Mouse (Mus musculus): Measurements from ENCODE around the gene Setd2. TPM values are rescaled to one million over a fixed set of nuclear protein-coding genes. Genes with fewer than 3 reads are reported as not detected.
A peak's percentile ranks its signal among the peaks of the same experiment; 100 is the strongest.

Setd2 gene
- polyA plus RNA-seq, 1 experiment from 2014 or later, result 48.4 TPM

DNA sequence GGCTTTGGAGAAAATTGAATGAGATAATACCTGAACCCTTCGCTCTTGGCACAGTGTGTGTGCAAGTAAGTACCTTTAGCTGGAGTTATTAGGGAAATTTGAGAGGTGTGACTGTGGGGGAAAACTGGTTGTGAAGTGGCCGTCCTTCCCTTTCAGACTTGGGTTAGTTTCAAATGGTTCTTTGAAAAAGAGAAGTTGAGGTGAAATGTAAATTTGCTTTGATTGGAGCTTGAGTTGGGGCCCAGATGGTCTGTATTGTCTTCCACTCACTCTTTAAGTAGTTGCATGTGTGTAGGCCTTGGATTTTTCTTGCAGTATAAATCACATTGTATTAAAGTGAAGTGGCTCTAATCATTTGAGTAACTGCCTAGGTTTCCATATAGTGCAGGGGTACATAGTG is 2.7 kb downstream of the Setd2 start:
- H3K4me1 ChIP-seq (replicated peaks; ENCODE audit: control insufficient read depth, insufficient read depth, low read length), result peaks cover 28% of the 10 kb centered on the region
- WGBS, result 79% methylated on average over 2 of the region's 2 CpGs
- peak overlapping the region; percentile 76 for H3K4me2 ChIP-seq (replicated peaks)
- no peaks in the 10 kb centered on the region for H3K27me3 ChIP-seq (ENCODE audit: control insufficient read depth, insufficient read depth, low read length)
- ATAC-seq (ENCODE audit: low FRiP score) (no peak), DNase-seq (ENCODE audit: low spot score) (no peak)
- H3K9me3 ChIP-seq (ENCODE audit: control insufficient read depth, low read length), result no peaks in the 10 kb centered on the region
- no peak overlapping the region; the same call in 1 of the 2 replicates for H3K9ac ChIP-seq
- H3K27ac ChIP-seq, result no peak overlapping the region
- no peak overlapping the region for H3K4me3 ChIP-seq (replicated peaks; ENCODE audit: low read length)
- H3K36me3 ChIP-seq (replicated peaks; ENCODE audit: control insufficient read depth, insufficient read depth), result no peaks in the 10 kb centered on the region

DNA sequence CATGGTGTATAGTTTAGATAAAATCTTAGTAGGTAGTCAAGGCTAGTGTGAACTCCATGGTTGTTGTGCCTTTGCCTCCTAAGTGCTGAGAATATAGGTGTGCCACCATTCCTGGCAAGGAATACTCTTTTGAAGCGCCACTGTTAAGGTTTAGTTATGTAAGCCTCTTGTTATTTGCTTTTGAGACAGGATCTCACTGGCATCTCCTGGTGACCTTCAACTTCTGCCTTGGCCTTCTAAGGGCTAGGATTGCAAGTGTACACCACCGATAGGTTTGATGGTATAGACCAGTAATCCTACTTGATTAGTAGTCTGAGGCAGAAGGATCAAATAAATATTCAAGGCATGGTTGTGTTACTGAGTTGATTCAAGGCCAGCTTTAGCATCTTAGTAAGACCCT is 4.2 kb downstream of the Setd2 start:
- Histone ChIP-seq H3K4me3 (replicated peaks; ENCODE audit: low read length) (no peak overlapping the region), H3K9me3 (ENCODE audit: control insufficient read depth, low read length) (no peaks in the 10 kb centered on the region), H3K4me2 (replicated peaks) (no peak overlapping the region), H3K36me3 (replicated peaks; ENCODE audit: control insufficient read depth, insufficient read depth) (no peaks in the 10 kb centered on the region), H3K27ac (no peak overlapping the region), H3K9ac (no peak overlapping the region), H3K4me1 (replicated peaks; ENCODE audit: control insufficient read depth, insufficient read depth, low read length) (peaks cover 23% of the 10 kb centered on the region), H3K27me3 (ENCODE audit: control insufficient read depth, insufficient read depth, low read length) (no peaks in the 10 kb centered on the region)
- 96% methylated on average over 2 of the region's 2 CpGs for WGBS
- ATAC-seq (ENCODE audit: low FRiP score), result no peak
- DNase-seq (ENCODE audit: low spot score), result no peak

DNA sequence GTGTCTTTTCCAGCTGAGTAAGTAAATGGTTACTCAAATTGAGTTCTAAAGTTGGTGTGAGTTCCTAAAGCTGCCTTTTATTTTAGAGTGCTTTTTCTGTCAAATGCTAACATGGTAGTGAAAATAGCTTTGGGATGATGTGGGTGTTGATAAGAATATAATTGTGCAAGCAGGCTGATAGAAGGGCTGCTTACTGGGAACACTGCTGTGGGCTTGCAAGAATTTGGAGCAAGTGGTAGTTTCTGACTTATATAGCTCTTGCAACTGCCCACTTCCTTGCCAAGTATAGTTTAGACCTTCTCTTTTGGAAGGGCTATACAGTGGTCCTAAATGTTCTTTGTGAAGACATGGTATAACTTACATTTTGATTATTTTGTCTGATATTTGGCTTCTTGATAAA is 6.1 kb downstream of the Setd2 start:
- Histone ChIP-seq H3K4me3 (replicated peaks; ENCODE audit: low read length) (no peak overlapping the region), H3K36me3 (replicated peaks; ENCODE audit: control insufficient read depth, insufficient read depth) (no peaks in the 10 kb centered on the region), H3K9me3 (ENCODE audit: control insufficient read depth, low read length) (no peaks in the 10 kb centered on the region), H3K9ac (no peak overlapping the region), H3K27me3 (ENCODE audit: control insufficient read depth, insufficient read depth, low read length) (no peaks in the 10 kb centered on the region), H3K4me1 (replicated peaks; ENCODE audit: control insufficient read depth, insufficient read depth, low read length) (peaks cover 23% of the 10 kb centered on the region), H3K4me2 (replicated peaks) (no peak overlapping the region), H3K27ac (no peak overlapping the region)
- no peak for ATAC-seq (ENCODE audit: low FRiP score)
- no peak for DNase-seq (ENCODE audit: low spot score)

DNA sequence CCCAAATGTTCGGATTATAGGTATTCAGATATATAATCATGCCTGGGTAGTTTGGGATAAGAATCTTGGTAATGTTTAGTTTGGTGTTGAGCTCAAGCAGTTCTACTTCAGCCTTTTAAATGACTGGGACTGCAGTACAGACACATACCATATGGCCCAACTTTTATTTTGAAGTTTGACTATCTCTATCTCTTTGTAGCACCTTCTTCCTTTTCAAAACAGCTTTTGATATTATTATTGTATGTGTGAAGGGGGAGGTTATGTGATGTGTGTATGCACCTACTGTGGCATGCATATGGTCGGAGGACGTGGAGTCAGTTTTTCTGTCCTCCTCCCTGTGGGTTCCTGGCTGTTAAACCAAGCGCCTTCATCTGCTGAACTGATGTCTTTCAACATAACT is 9.6 kb downstream of the Setd2 start:
- Histone ChIP-seq H3K27ac (no peak overlapping the region), H3K9me3 (ENCODE audit: control insufficient read depth, low read length) (no peaks in the 10 kb centered on the region), H3K36me3 (replicated peaks; ENCODE audit: control insufficient read depth, insufficient read depth) (0 out of 2 replicates have a peak, but pooled peaks cover under 1% of the 10 kb centered on the region), H3K4me3 (replicated peaks; ENCODE audit: low read length) (no peak overlapping the region), H3K27me3 (ENCODE audit: control insufficient read depth, insufficient read depth, low read length) (no peaks in the 10 kb centered on the region), H3K4me2 (replicated peaks) (no peak overlapping the region), H3K4me1 (replicated peaks; ENCODE audit: control insufficient read depth, insufficient read depth, low read length) (no peaks in the 10 kb centered on the region), H3K9ac (no peak overlapping the region)
- no peak for DNase-seq (ENCODE audit: low spot score)
- 90% methylated on average over 4 of the region's 4 CpGs for WGBS
- ATAC-seq (ENCODE audit: low FRiP score), result no peak

DNA sequence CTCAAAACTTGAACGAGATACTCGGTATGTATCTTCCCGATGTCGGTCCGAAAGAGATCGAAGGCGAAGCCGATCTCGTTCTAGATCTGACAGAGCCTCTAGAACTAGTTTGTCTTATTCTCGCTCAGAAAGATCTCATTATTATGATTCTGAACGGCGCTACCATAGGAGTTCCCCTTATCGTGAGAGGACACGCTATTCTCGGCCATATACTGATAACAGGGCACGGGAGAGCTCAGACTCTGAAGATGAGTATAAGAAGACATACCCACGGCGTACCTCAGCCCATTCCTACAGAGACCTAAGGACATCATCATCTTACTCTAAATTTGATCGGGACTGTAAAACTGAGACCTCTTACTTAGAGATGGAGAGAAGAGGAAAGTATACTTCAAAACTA is 15.9 kb downstream of the Setd2 start:
- Histone ChIP-seq H3K9me3 (ENCODE audit: control insufficient read depth, low read length) (no peaks in the 10 kb centered on the region), H3K4me3 (replicated peaks; ENCODE audit: low read length) (no peak overlapping the region), H3K36me3 (replicated peaks; ENCODE audit: control insufficient read depth, insufficient read depth) (peaks cover 60% of the 10 kb centered on the region), H3K9ac (no peak overlapping the region), H3K4me1 (replicated peaks; ENCODE audit: control insufficient read depth, insufficient read depth, low read length) (no peaks in the 10 kb centered on the region), H3K27ac (no peak overlapping the region), H3K27me3 (ENCODE audit: control insufficient read depth, insufficient read depth, low read length) (no peaks in the 10 kb centered on the region), H3K4me2 (replicated peaks) (no peak overlapping the region)
- WGBS, result 98% methylated on average over 19 of the region's 19 CpGs
- DNase-seq (ENCODE audit: low spot score) (no peak), ATAC-seq (ENCODE audit: low FRiP score) (no peak)

DNA sequence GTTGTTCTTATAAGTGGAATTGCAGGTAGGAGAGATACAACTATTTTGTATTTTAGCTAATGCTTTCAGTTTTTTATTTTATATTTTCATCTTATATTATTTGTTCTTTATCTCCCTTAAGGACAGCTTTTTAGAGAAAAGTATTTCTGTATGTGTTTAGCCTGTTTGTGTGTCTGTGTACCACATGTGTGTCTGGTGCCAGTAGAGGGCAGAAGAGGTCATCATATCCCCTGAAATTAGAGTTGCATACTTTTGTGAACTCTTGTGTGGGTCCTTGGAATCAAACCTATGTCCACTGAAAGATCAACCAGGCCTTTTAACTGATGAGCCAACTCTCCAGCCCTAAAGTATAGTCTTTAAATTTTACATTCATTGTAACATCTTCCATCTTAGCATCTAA is 35.9 kb downstream of the Setd2 start:
- Histone ChIP-seq H3K9me3 (ENCODE audit: control insufficient read depth, low read length) (no peaks in the 10 kb centered on the region), H3K4me2 (replicated peaks) (no peak overlapping the region), H3K4me3 (replicated peaks; ENCODE audit: low read length) (no peak overlapping the region), H3K27me3 (ENCODE audit: control insufficient read depth, insufficient read depth, low read length) (no peaks in the 10 kb centered on the region), H3K36me3 (replicated peaks; ENCODE audit: control insufficient read depth, insufficient read depth) (peaks cover 91% of the 10 kb centered on the region), H3K27ac (no peak overlapping the region), H3K4me1 (replicated peaks; ENCODE audit: control insufficient read depth, insufficient read depth, low read length) (no peaks in the 10 kb centered on the region), H3K9ac (no peak overlapping the region)
- no peak for DNase-seq (ENCODE audit: low spot score)
- no peak for ATAC-seq (ENCODE audit: low FRiP score)

DNA sequence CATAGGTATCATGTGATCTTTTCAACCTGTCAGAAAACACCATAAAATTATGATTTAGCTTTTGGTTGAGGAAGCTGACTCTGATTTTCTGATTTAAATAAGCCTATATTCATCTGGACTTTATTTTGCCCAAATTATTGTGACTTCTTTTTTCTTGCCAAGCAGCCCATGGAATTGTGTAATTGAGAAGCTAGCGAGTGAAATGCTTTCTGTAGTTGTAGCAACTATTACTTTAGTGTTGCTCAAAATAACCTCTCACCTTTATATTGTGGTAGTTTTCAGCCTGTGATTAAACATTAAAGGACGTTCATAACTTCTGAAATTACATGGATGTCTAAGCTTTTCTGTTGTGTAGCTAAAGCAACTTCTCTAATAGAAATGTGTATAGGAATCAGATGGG is 49.8 kb downstream of the Setd2 start:
- no peak overlapping the region for H3K4me3 ChIP-seq (replicated peaks; ENCODE audit: low read length)
- DNase-seq (ENCODE audit: low spot score) (no peak), ATAC-seq (ENCODE audit: low FRiP score) (no peak)
- no peak overlapping the region for H3K27ac ChIP-seq
- peaks cover 30% of the 10 kb centered on the region for H3K36me3 ChIP-seq (replicated peaks; ENCODE audit: control insufficient read depth, insufficient read depth)
- no peaks in the 10 kb centered on the region for H3K4me1 ChIP-seq (replicated peaks; ENCODE audit: control insufficient read depth, insufficient read depth, low read length)
- no peaks in the 10 kb centered on the region for H3K27me3 ChIP-seq (ENCODE audit: control insufficient read depth, insufficient read depth, low read length)
- no peak overlapping the region for H3K4me2 ChIP-seq (replicated peaks)
- no peaks in the 10 kb centered on the region for H3K9me3 ChIP-seq (ENCODE audit: control insufficient read depth, low read length)
- WGBS, result 89% methylated on average over 2 of the region's 2 CpGs
- no peak overlapping the region for H3K9ac ChIP-seq

DNA sequence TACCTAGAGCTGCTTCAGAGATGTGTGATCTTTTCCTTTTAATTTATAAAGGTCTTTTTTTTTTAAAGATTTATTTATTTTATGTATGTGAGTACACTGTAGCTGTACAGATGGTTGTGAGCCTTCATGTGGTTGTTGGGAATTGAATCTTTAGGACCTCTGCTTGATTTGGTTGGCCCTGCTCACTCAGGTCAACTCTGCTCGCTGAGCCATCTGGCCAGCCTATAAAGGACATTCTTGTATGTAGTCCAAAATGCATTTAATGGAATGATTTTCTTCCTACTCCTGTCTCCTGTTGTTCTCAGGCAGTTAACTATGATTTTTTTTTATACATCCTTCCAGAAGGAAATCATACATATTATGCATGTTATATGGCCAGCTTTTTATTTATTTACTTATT is 51.1 kb downstream of the Setd2 start:
- ATAC-seq (ENCODE audit: low FRiP score) (no peak), DNase-seq (ENCODE audit: low spot score) (no peak)
- Histone ChIP-seq H3K36me3 (replicated peaks; ENCODE audit: control insufficient read depth, insufficient read depth) (peaks cover 24% of the 10 kb centered on the region), H3K4me2 (replicated peaks) (no peak overlapping the region), H3K4me3 (replicated peaks; ENCODE audit: low read length) (no peak overlapping the region), H3K27ac (no peak overlapping the region), H3K9me3 (ENCODE audit: control insufficient read depth, low read length) (no peaks in the 10 kb centered on the region), H3K9ac (no peak overlapping the region), H3K27me3 (ENCODE audit: control insufficient read depth, insufficient read depth, low read length) (no peaks in the 10 kb centered on the region), H3K4me1 (replicated peaks; ENCODE audit: control insufficient read depth, insufficient read depth, low read length) (no peaks in the 10 kb centered on the region)
- WGBS, result 67% methylated on average over 1 of the region's 1 CpGs

DNA sequence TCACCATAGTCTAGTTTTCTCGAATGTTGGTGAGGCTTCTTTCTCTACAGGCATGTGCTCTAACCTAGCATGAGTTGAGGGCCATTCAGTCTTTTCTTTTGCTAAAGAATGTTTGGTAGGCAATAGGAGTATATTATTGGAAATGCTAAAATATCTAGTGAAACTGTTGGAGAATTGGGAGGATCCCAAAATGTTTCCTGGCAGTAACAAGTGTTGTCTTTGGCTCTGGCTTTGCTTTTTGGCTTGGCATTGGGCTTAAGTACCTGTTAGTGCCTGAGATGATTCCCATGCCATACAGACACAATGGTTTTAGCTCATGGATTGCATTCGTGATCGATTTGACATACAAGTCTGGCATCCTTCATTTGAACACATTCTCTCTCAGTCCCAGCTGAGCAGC is 79.1 kb downstream of the Setd2 start:
- Histone ChIP-seq H3K4me1 (replicated peaks; ENCODE audit: control insufficient read depth, insufficient read depth, low read length) (no peaks in the 10 kb centered on the region), H3K9me3 (ENCODE audit: control insufficient read depth, low read length) (no peaks in the 10 kb centered on the region), H3K9ac (no peak overlapping the region), H3K27ac (no peak overlapping the region), H3K27me3 (ENCODE audit: control insufficient read depth, insufficient read depth, low read length) (no peaks in the 10 kb centered on the region), H3K36me3 (replicated peaks; ENCODE audit: control insufficient read depth, insufficient read depth) (peaks cover 44% of the 10 kb centered on the region), H3K4me2 (replicated peaks) (no peak overlapping the region), H3K4me3 (replicated peaks; ENCODE audit: low read length) (no peak overlapping the region)
- ATAC-seq (ENCODE audit: low FRiP score) (no peak), DNase-seq (ENCODE audit: low spot score) (no peak)
- WGBS, result 88% methylated on average over 3 of the region's 3 CpGs

DNA sequence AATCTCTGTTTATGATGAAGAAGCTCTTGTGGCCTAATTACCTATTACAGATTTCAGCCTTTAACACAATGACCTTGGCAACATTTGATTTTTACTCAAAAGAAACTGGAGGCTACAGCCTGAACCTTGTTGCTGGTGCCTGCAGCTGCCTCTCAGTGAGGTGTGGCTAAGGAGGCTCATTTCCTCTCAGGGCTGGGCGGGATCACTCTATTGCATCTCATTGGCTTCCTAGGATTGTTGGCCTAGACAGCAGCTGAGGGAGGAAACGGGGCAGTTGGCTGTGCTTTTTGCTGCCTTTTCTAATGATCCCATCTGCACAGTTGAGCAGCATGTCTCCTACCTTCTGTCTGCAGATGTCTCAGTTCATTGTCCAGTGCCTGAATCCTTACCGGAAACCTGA is 84.7 kb downstream of the Setd2 start:
- H3K4me1 ChIP-seq (replicated peaks; ENCODE audit: control insufficient read depth, insufficient read depth, low read length), result no peaks in the 10 kb centered on the region
- no peaks in the 10 kb centered on the region for H3K27me3 ChIP-seq (ENCODE audit: control insufficient read depth, insufficient read depth, low read length)
- H3K9me3 ChIP-seq (ENCODE audit: control insufficient read depth, low read length), result no peaks in the 10 kb centered on the region
- 84% methylated on average over 3 of the region's 3 CpGs for WGBS
- no peak for ATAC-seq (ENCODE audit: low FRiP score)
- DNase-seq (ENCODE audit: low spot score), result no peak
- H3K27ac ChIP-seq, result no peak overlapping the region
- no peak overlapping the region for H3K9ac ChIP-seq
- H3K4me3 ChIP-seq (replicated peaks; ENCODE audit: low read length), result no peak overlapping the region
- H3K36me3 ChIP-seq (replicated peaks; ENCODE audit: control insufficient read depth, insufficient read depth), result peaks cover 66% of the 10 kb centered on the region
- no peak overlapping the region for H3K4me2 ChIP-seq (replicated peaks)

All from hindbrain, embryonic 14.5 days (tissue).